Mouse (Mus musculus): Measurements from ENCODE around the gene Hnrnpa3. TPM values are rescaled to one million over a fixed set of nuclear protein-coding genes. Genes with fewer than 3 reads are reported as not detected.
"Not testable (repeated sequence)": the region's sequence is repeated elsewhere in the genome, so short reads cannot be mapped to it uniquely, and the experiment has no call there.

Hnrnpa3 gene
- polyA plus RNA-seq, 1 experiment from 2014 or later, result 345 TPM

- not testable (repeated sequence) for H3K27me3 ChIP-seq; ATAC-seq (ENCODE audit: low FRiP score, low read depth); H3K4me2 ChIP-seq (replicated peaks); H3K36me3 ChIP-seq; H3K27ac ChIP-seq (replicated peaks); H3K9ac ChIP-seq (replicated peaks); H3K9me3 ChIP-seq; H3K4me1 ChIP-seq; H3K4me3 ChIP-seq
- WGBS, result 75% methylated on average over 11 of the region's 12 CpGs
Measured at GRCm38 (mm10) chr2:75639535-75639934, 19.5 kb upstream of the Hnrnpa3 start.

GRCm38 (mm10) chr2:75642312-75642711 is 16.7 kb upstream of the Hnrnpa3 start:
- not testable (repeated sequence) for H3K9me3 ChIP-seq; H3K4me1 ChIP-seq; H3K27me3 ChIP-seq; H3K9ac ChIP-seq (replicated peaks); H3K4me3 ChIP-seq; ATAC-seq (ENCODE audit: low FRiP score, low read depth); H3K27ac ChIP-seq (replicated peaks); H3K36me3 ChIP-seq; H3K4me2 ChIP-seq (replicated peaks)
- WGBS, result 96% methylated on average over 4 of the region's 4 CpGs

GRCm38 (mm10) chr2:75642795-75643550 is 16.1 kb upstream of the Hnrnpa3 start:
- 85% methylated on average over 8 of the region's 8 CpGs for WGBS
- Histone ChIP-seq H3K4me2 (replicated peaks) (no peak overlapping the region), H3K4me1 (no peaks in the 10 kb centered on the region), H3K4me3 (no peak overlapping the region), H3K27me3 (no peaks in the 10 kb centered on the region), H3K27ac (replicated peaks) (no peak overlapping the region), H3K9me3 (no peaks in the 10 kb centered on the region), H3K9ac (replicated peaks) (no peak overlapping the region), H3K36me3 (no peaks in the 10 kb centered on the region)
- no peak for ATAC-seq (ENCODE audit: low FRiP score, low read depth)

GRCm38 (mm10) chr2:75643950-75644349 is 15.1 kb upstream of the Hnrnpa3 start:
- 74% methylated on average over 6 of the region's 6 CpGs for WGBS

DNA sequence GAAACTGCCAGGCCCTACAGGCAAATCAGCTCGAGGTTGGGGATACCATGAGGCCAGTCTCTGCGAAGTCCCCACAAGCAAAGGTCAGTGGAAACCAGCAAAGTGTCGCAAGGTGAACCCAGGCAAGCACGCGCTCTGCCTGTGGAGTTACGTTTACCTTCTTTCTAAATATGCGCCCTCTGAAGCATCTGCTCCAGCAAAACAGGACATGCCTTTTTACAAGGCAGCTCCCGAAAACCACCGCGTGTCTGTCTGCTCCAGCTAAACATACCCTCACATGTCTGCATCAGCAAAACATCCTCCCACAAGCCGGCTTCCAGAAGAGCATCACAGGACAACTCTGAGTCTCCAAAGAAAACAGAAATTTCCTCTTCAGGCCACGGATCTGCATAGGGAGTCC is 13.8 kb upstream of the Hnrnpa3 start:
- H3K4me1 ChIP-seq, result no peaks in the 10 kb centered on the region
- no peaks in the 10 kb centered on the region for H3K9me3 ChIP-seq
- WGBS, result 93% methylated on average over 12 of the region's 12 CpGs
- H3K36me3 ChIP-seq, result no peaks in the 10 kb centered on the region
- ATAC-seq (ENCODE audit: low FRiP score, low read depth), result no peak
- H3K27me3 ChIP-seq, result no peaks in the 10 kb centered on the region
- H3K27ac ChIP-seq (replicated peaks), result no peak overlapping the region
- H3K4me2 ChIP-seq (replicated peaks), result no peak overlapping the region
- no peak overlapping the region for H3K9ac ChIP-seq (replicated peaks)
- H3K4me3 ChIP-seq, result no peak overlapping the region

More at GRCm38 (mm10) chr2:75643950-75644349, 15.1 kb upstream of the Hnrnpa3 start:
- no peak overlapping the region for H3K4me3 ChIP-seq
- no peaks in the 10 kb centered on the region for H3K4me1 ChIP-seq
- H3K27ac ChIP-seq (replicated peaks), result no peak overlapping the region
- H3K36me3 ChIP-seq, result no peaks in the 10 kb centered on the region
- H3K9ac ChIP-seq (replicated peaks), result no peak overlapping the region
- no peak for ATAC-seq (ENCODE audit: low FRiP score, low read depth)
- no peaks in the 10 kb centered on the region for H3K27me3 ChIP-seq
- no peak overlapping the region for H3K4me2 ChIP-seq (replicated peaks)
- H3K9me3 ChIP-seq, result no peaks in the 10 kb centered on the region

DNA sequence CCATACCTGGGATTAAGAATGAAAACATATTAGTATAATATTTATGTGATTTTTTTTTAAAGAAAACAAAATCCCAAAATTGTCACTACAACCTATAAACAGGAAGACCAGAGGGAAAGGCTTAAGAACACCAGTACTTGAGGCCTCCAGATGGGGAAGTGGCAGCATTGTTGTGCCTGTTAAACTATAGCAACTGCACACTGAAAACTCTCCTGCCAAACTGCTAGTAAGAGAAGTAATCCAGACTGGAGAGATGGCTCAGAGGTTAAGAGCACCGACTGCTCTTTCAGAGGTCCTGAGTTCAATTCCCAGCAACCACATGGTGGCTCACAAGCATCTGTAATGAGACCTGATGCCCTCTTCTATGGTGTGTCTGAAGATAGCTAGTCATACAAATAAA is 8.6 kb upstream of the Hnrnpa3 start:
- ATAC-seq (ENCODE audit: low FRiP score, low read depth), result no peak
- no peaks in the 10 kb centered on the region for H3K9me3 ChIP-seq
- no peak overlapping the region for H3K27ac ChIP-seq (replicated peaks)
- H3K27me3 ChIP-seq, result no peaks in the 10 kb centered on the region
- 82% methylated on average over 1 of the region's 1 CpGs for WGBS
- H3K4me1 ChIP-seq, result no peaks in the 10 kb centered on the region
- no peak overlapping the region for H3K9ac ChIP-seq (replicated peaks)
- no peak overlapping the region for H3K4me3 ChIP-seq
- H3K4me2 ChIP-seq (replicated peaks), result no peak overlapping the region
- no peaks in the 10 kb centered on the region for H3K36me3 ChIP-seq

DNA sequence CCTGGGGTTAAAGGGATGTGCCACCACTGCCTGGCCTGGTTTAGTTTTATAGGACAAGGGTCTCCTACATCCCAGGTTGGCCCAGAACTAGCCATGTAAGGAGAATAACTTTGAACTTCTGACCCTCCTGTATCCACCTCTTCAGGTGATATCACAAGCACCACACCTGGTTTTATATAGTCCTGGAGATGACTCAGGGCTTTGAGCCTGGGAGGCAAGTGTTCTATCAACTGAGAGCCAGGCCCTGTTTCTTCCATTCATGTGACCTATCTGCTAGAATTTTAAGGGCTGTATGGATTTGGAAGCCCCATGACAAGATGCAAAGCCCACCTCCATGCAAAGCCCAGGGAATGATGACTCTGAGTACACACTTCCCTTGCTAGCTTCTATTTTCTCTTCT is 5.9 kb upstream of the Hnrnpa3 start:
- no peaks in the 10 kb centered on the region for H3K36me3 ChIP-seq

DNA sequence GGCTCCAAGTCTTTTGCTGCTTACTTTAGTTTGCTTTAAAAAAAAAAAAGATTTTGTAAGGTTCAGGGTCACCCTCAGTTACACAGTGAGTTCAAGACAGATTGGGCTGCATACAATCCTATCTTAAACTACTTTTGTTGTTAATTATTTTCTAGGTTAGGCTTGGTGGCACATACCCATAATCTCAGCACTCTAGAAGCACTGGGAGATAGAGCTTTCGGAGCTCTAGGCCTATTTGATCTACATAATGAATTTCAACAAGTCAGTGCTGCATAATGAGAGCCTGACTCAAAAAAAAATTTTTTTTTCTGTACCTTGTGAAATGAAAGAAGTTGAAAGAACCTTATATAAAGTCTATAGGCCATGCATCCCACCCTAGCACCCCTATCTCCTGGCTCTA is 4.4 kb upstream of the Hnrnpa3 start:
- no peak overlapping the region for H3K4me3 ChIP-seq
- WGBS, result 85% methylated on average over 1 of the region's 1 CpGs
- H3K4me2 ChIP-seq (replicated peaks), result no peak overlapping the region
- no peak overlapping the region for H3K27ac ChIP-seq (replicated peaks)
- H3K9me3 ChIP-seq, result no peaks in the 10 kb centered on the region
- no peaks in the 10 kb centered on the region for H3K27me3 ChIP-seq
- peaks cover 10% of the 10 kb centered on the region for H3K4me1 ChIP-seq
- H3K9ac ChIP-seq (replicated peaks), result no peak overlapping the region
- ATAC-seq (ENCODE audit: low FRiP score, low read depth), result no peak
- no peaks in the 10 kb centered on the region for H3K36me3 ChIP-seq

More for the DNA sequence above, 5.9 kb upstream of the Hnrnpa3 start:
- Histone ChIP-seq H3K27ac (replicated peaks) (no peak overlapping the region), H3K4me1 (peaks cover 10% of the 10 kb centered on the region), H3K9me3 (no peaks in the 10 kb centered on the region), H3K27me3 (no peaks in the 10 kb centered on the region), H3K9ac (replicated peaks) (no peak overlapping the region), H3K4me2 (replicated peaks) (no peak overlapping the region), H3K4me3 (no peak overlapping the region)
- no peak for ATAC-seq (ENCODE audit: low FRiP score, low read depth)

DNA sequence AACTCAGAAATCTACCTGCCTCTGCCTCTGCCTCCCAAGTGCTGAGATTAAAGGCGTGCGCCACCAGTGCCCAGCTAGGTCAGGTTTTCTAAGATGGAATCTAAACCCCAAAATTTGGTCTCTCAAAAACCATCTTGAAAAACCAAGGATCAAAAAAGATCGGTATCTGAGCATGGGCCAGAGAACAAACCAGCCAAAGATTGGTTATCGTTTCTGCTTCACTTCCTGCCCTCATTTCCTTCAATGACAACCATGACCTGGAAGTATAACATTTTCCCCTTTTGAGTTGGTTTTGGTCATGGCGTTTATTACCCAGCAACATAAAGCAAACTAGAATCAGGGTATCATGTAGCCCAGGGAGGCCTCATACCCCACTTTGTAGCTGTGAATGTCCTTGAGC is 2.1 kb upstream of the Hnrnpa3 start:
- Histone ChIP-seq H3K27me3 (no peaks in the 10 kb centered on the region), H3K4me1 (peaks cover 23% of the 10 kb centered on the region), H3K9me3 (no peaks in the 10 kb centered on the region), H3K4me3 (no peak overlapping the region), H3K36me3 (no peaks in the 10 kb centered on the region; the same call in 1 of the 2 replicates), H3K27ac (replicated peaks) (peak overlapping the region; percentile 93), H3K9ac (replicated peaks) (no peak overlapping the region), H3K4me2 (replicated peaks) (no peak overlapping the region)
- WGBS, result 95% methylated on average over 5 of the region's 5 CpGs
- no peak for ATAC-seq (ENCODE audit: low FRiP score, low read depth)

DNA sequence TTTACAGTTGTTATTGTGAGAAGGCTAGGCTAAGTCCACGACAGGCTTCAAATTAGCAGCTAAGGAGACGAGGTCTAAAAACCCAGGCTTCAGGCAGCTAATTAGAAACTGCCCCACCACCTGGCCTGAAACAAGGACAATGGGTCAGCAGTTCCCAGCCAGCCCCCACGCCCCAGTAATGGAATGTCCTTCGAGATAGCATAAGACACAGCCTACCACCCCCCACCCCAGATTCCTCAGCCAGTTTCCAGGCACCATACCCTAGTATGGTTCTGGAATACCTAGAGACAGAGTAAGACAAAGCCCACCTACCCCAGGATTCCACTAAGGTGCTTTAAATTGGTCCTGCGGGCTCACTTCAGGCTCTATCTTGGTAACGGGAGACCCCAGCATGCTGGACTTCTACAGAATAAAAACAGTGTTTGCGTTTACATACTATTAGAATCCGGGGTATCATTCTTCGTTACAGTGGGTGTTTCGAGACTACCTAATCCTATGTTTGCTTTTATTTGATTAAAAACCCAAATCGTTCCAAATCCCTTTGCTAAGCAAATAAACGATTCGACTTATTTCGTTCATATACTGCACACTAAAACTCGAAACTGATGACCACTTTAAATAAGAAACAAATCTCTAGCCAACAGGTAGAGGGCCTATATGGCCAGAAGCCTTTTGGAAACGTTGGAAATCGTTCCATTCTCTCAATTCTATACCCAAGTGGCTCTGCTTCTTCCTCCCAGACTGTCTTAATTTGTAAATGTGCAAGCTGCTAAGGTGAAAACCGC is 962 bp upstream of the Hnrnpa3 start:
- Histone ChIP-seq H3K27me3 (no peaks in the 10 kb centered on the region), H3K9ac (replicated peaks) (peak overlapping the region; percentile 73), H3K27ac (replicated peaks) (peak overlapping the region; percentile 93), H3K4me1 (peaks cover 23% of the 10 kb centered on the region), H3K36me3 (peaks cover 9% of the 10 kb centered on the region), H3K4me3 (peak overlapping the region; percentile 93), H3K4me2 (replicated peaks) (peak overlapping the region; percentile 60), H3K9me3 (no peaks in the 10 kb centered on the region)
- ATAC-seq (ENCODE audit: low FRiP score, low read depth), result no peak
- 1% methylated on average over 18 of the region's 18 CpGs for WGBS

GRCm38 (mm10) chr2:75659629-75659960 is 534 bp downstream of the Hnrnpa3 start:
- peak overlapping the region; percentile 98 for H3K27ac ChIP-seq (replicated peaks)
- H3K9me3 ChIP-seq, result no peaks in the 10 kb centered on the region
- peak overlapping the region; percentile 98 for H3K9ac ChIP-seq (replicated peaks)
- H3K4me3 ChIP-seq, result peak overlapping the region; percentile 93
- H3K27me3 ChIP-seq, result no peaks in the 10 kb centered on the region
- peaks cover 22% of the 10 kb centered on the region for H3K36me3 ChIP-seq
- ATAC-seq (ENCODE audit: low FRiP score, low read depth), result peak; percentile 60; the same call in 1 of the 2 replicates
- H3K4me1 ChIP-seq, result peaks cover 23% of the 10 kb centered on the region
- peak overlapping the region; percentile 78 for H3K4me2 ChIP-seq (replicated peaks)
- WGBS, result 0% methylated on average over 22 of the region's 47 CpGs

DNA sequence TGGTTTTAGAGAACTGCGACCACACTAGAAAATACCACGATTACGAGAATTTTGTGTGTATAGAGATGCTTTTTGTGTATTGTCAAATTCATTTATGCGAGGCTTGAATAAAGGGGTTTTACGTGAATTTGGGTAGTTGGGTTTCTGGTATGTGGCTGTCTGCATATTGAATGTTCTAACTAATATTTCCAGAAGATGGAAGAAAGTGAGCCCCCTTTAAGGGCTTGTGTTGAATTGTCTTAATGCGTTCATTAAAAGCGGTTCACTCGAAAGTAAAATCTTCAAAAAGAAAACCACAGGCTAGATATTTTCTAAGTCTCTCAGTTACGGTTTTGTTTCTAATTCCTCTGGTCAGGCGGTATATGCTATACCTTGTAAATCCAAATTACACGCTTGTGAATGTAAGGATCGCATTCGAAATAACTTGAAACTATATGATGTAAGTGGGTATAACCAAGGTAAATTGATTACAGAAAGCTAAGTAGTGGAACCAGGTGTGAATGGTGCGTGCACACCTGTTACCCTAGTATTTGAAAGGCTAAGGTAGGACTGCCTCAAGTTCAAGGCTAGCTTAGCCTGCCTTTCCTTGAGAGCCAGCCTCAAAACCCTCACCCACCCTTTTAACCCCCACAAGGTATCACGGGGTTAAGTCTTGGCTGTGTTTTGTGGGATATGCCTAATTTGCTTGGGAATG is 1.3 kb downstream of the Hnrnpa3 start:
- no peaks in the 10 kb centered on the region for H3K9me3 ChIP-seq
- peak overlapping the region; percentile 98 for H3K9ac ChIP-seq (replicated peaks)
- no peak for ATAC-seq (ENCODE audit: low FRiP score, low read depth)
- H3K27me3 ChIP-seq, result no peaks in the 10 kb centered on the region
- peak overlapping the region; percentile 93 for H3K4me3 ChIP-seq
- H3K36me3 ChIP-seq, result peaks cover 29% of the 10 kb centered on the region
- 4% methylated on average over 15 of the region's 15 CpGs for WGBS
- peak overlapping the region; percentile 78 for H3K4me2 ChIP-seq (replicated peaks)
- peaks cover 23% of the 10 kb centered on the region for H3K4me1 ChIP-seq
- H3K27ac ChIP-seq (replicated peaks), result peak overlapping the region; percentile 98; the same call in 1 of the 2 replicates

Data from midbrain, embryonic 12.5 days (tissue).